Mouse (Mus musculus) kidney, postnatal 4 days (tissue): ENCODE measurements around the gene BC030870.
A peak's percentile ranks its signal among the peaks of the same experiment; 100 is the strongest.

Experiments used
- DNase-seq, 2 experiments: peaks; one replicate each; pipeline ENCODE4 v3.0.0; 2021; ENCODE audit warnings: mixed read lengths in 2 of 2

The BC030870 gene

GRCm38 (mm10) chr8:65129199-65129788 is at the start of gene BC030870:
Gene BC030870 (minus strand): TSS chr8:65129563.
- DNase-seq = no peak

- no peak for DNase-seq
These were observed 45.5 kb upstream of the BC030870 start for GRCm38 (mm10) chr8:65174746-65175476.

GRCm38 (mm10) chr8:65169184-65169583 is 39.8 kb upstream of the BC030870 start:
- no peak for DNase-seq

GRCm38 (mm10) chr8:65160676-65161075 is 31.3 kb upstream of the BC030870 start:
- peak; percentile 11 to 21 for DNase-seq

- no peak for DNase-seq
These were observed 29.9 kb upstream of the BC030870 start for GRCm38 (mm10) chr8:65159096-65159748.

GRCm38 (mm10) chr8:65157901-65158300 is 28.5 kb upstream of the BC030870 start:
- DNase-seq = no peak

GRCm38 (mm10) chr8:65138830-65139466 is 9.6 kb upstream of the BC030870 start:
- no peak for DNase-seq

- no peak for DNase-seq
These were observed 2.9 kb downstream of the BC030870 start for GRCm38 (mm10) chr8:65126454-65126853.

- DNase-seq = no peak
These were observed 3.3 kb downstream of the BC030870 start for GRCm38 (mm10) chr8:65126014-65126413.

GRCm38 (mm10) chr8:65112092-65112491 is 17.3 kb downstream of the BC030870 start:
- no peak for DNase-seq

- peak; percentile 87 to 89 for DNase-seq
These were observed 19.1 kb downstream of the BC030870 start for GRCm38 (mm10) chr8:65110285-65110691.

- no peak for DNase-seq
These were observed 20.4 kb downstream of the BC030870 start for GRCm38 (mm10) chr8:65108936-65109335.

GRCm38 (mm10) chr8:65107936-65108718 is 21.2 kb downstream of the BC030870 start:
- DNase-seq = no peak

- DNase-seq = no peak
These were observed 25.3 kb downstream of the BC030870 start for GRCm38 (mm10) chr8:65104041-65104440.

- DNase-seq = no peak
These were observed 25.7 kb downstream of the BC030870 start for GRCm38 (mm10) chr8:65103632-65104031.

GRCm38 (mm10) chr8:65099735-65100134 is 29.6 kb downstream of the BC030870 start:
- DNase-seq = no peak

GRCm38 (mm10) chr8:65097760-65098415 is 31.5 kb downstream of the BC030870 start:
- DNase-seq = peak in 1 of 2 experiments; percentile 10

- DNase-seq = peak in 1 of 2 experiments; percentile 6
These were observed 39.6 kb downstream of the BC030870 start for GRCm38 (mm10) chr8:65089781-65090180.

GRCm38 (mm10) chr8:65088120-65088519 is 41.2 kb downstream of the BC030870 start:
- no peak for DNase-seq

GRCm38 (mm10) chr8:65087711-65088110 is 41.7 kb downstream of the BC030870 start:
- peak; percentile 28 to 34 for DNase-seq

- no peak for DNase-seq
These were observed 43.7 kb downstream of the BC030870 start for GRCm38 (mm10) chr8:65085680-65086079.

- DNase-seq = no peak
These were observed 48.6 kb downstream of the BC030870 start for GRCm38 (mm10) chr8:65080731-65081130.
